Mouse (Mus musculus) gastrocnemius, postnatal 10 days (tissue): ENCODE data around the gene Pds5a. TPM values are rescaled to one million over a fixed set of nuclear protein-coding genes. Genes with fewer than 3 reads are reported as not detected.
"Not testable (repeated sequence)": the region's sequence is repeated elsewhere in the genome, so short reads cannot be mapped to it uniquely, and the experiment has no call there.

ENCODE experiments used
- DNase-seq: peaks from one replicate; pipeline ENCODE4 v3.0.0; 2021; ENCODE audit warnings: mixed read lengths
- long read RNA-seq, 2 experiments: library from polyadenylated mRNA; stranded (forward); transcript quantifications; one replicate each; pipeline ENCODE4 v2.0.0; 2021
- total RNA-seq, 2 experiments: library from RNA; stranded (reverse); gene quantifications; 2 replicates each; pipeline ENCODE4 v1.2.3; 2021

Gene Pds5a
- total RNA-seq = 10 to 100 TPM; 47.5 to 59.1 TPM
- long read RNA-seq, experiment 1, full-length matches to known transcripts = 4 of 20 reads
- long read RNA-seq, experiment 1, partial matches to known transcripts = 6 of 20 reads
- long read RNA-seq, experiment 1, other reads (novel, unspliced or antisense) = 10 of 20 reads
- long read RNA-seq, experiment 2, partial matches to known transcripts = 3 of 12 reads
- long read RNA-seq, experiment 2, other reads (novel, unspliced or antisense) = 9 of 12 reads

DNA sequence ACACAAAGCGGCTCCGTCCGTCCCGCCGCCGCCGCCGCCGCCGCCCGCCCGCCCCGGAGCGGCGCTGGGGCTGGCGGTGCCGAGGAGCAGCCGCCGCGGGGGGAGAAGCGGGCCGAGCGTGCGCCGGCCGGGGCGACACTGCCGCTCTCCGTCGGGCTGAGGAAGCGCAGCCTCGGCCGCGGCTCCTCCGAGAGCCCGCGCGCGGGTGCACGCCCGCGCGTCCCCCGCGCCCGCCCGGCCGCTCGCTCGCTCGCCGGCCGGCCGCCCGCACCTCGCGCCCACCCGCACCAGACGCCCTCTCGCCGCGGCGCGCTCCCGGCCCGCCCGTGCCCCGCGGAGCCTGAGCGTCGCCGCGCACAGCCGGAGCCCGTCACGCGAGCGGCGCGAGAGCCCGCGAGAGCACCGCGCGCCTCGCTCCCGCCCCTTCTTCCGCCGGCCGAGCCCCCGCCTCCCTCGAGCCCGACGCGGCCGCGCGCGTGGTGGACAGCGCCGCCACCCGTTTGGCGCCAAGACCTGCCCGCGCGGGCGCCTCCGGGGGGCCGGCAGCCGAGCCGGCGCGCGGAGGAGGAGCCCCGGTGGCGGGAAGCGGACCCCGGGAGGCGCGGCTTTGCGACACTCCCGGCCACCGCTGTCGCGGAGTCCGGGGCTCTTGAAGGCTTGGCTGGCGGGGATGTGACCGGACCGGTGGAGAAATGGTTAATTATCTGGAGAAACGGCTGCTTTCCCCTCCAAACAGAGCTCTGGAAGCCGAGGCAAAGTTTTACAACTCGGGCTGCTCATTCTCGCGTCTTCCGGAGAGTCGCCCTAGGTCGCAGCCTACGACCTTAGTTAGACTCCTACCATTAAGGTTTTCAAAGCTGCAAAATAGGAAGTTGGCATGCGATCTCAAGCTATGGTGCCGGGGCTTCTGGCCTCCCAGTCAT lies at the start of gene Pds5a:
Gene Pds5a, minus strand, starts transcription at position 438 of the 923 bp plus-strand sequence.
- peak; percentile 88 for DNase-seq

DNA sequence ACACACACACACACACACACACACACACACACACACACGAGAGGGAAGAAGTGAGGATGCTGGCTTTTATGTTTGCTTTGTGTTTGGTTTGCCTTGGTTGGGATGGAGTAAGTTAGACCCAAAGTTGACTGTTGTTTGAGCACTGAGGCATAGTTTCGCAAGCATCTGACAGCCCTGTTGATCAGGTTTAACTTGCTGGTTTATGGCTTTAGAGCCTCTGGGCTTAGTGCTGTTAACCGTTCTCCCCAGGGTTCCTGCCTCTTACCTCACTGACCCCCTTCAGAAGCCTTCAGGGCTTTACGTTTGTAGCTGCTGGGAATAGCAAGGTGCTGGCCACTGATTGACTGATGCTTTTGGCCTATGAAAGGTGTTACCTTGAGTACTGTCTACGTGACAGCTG lies 48.8 kb upstream of the Pds5a start:
- no peak for DNase-seq

- DNase-seq = no peak
Measured at GRCm38 (mm10) chr5:65739366-65739765, 41.3 kb upstream of the Pds5a start.

DNA sequence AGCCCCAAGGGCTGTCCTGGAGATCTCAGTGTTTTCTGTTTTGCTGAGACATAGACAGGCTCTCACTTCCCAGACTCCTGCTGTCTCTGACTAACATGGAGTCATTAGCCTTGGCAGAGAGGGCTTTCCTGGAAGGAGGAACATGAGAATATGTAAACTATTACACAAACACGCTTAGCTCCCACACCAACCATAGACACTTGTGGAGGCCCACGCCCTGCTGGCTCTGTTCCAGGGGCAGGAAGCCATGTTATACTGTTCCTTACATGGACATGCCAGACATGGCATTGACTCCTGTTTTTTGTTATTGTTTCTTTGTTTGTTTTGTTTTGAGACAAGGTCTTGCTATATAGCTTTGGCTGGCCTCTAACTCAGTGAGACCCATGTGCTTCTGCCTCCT lies 37.5 kb upstream of the Pds5a start:
- no peak for DNase-seq

DNA sequence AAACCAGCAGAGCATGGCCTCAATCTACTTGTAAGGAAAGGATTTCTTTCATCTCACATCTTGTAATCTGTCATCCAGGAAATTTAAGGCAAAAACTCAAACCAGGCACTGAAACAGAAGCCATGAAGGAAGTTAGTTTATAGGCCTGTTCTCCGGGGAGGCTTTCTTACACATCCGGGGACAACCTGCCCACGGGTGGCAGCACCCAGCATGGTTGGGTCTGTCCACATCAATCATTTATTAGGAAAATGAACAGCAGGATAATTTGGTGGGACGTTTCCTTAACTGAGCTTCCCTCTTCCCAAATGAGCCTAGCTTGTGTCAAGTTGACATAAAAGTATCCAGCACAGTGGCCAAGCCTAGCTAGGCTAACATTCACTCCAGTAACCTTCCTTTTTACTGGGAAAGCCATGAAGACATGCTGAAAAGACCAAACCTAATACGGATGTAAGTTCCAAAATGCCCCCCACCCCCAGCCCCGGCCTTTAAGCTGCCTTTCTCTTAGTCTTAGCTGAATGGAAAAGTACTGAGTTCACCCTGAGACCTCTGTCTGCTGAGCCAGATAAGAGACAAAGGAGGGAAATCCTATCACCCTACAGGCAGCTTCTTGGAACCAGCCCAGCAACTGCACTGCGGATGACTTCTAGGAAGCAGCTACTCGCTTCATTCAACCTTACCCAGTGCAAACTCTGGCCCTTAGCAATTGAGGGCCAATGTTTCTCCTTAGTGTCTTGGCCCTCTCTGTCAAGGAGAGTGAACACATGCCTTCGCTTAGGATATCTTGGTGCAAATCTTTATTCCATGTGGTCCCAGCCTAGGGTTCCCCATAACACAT lies 33.3 kb upstream of the Pds5a start:
- peak; percentile 25 for DNase-seq

DNA sequence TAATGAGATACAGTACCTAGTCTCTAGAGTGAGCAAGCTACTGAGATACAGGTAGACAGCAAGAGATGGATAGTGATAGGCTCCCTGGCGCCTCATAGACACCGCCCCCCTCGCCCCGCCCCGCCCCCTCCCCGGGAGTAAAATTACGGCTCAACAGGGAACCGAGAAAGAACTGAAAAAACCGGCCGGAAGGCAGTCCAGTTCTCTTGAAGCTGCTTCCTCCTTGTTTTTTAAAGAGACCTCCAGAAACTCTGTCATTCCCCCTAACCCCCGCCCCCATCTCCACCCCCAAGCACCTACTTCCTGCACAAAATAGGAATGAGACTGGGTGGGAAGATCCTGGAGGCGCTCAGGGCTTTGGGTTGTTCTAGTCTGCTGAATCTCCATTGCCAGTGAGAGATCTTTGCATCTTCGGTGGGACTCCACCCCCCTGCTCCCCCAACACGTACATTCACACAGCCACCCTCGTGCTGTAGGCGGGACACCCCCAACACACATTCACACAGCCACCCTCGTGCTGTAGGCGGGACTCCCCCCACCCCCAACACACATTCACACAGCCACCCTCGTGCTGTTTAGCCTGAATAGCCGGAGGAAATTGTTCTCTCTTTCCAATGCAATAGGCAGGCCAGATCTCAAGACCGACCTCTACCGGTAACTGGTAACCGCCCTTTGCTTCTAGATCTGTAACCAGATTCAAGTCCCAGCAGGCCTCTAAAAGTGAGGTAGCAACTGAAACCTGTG lies 26.4 kb upstream of the Pds5a start:
- DNase-seq = peak; percentile 34

- no peak for DNase-seq
Measured at GRCm38 (mm10) chr5:65718368-65718767, 20.3 kb upstream of the Pds5a start.

DNA sequence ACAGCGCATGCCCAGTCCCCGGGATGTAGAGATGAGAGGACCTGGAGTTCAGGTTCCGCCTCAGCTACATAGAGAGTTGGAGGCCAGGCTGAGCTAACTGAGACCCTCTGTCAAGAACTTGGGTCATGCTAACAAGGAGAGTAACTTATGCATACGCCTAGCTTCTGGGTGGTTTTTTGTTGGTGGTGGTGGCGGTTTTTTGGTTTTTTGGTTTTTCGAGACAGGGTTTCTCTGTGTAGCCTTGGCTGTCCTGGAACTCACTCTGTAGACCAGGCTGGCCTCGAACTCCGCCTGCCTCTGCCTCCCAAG lies 19.8 kb upstream of the Pds5a start:
- DNase-seq = not testable (repeated sequence)

GRCm38 (mm10) chr5:65717063-65717902 lies 19.2 kb upstream of the Pds5a start:
- DNase-seq = no peak

DNA sequence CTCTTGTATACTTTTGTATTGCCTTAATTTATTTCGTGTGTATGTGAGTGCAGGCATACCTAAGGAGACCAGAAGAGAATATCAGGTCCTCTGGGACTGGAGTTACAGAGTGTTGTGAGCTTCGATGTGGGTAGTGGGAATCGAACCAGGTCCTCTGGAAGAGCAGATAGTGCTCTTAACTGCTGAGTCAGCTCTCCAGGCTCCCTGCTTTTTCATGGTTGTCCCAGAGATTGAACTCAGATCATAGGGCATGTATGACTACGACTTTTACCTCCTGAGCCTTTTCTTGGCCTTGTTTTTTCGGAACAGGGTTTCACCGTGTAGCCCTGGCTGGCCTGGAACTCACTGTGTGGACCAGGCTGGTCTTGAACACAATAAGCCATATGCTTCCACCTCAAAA lies 17.0 kb upstream of the Pds5a start:
- DNase-seq = no peak

DNA sequence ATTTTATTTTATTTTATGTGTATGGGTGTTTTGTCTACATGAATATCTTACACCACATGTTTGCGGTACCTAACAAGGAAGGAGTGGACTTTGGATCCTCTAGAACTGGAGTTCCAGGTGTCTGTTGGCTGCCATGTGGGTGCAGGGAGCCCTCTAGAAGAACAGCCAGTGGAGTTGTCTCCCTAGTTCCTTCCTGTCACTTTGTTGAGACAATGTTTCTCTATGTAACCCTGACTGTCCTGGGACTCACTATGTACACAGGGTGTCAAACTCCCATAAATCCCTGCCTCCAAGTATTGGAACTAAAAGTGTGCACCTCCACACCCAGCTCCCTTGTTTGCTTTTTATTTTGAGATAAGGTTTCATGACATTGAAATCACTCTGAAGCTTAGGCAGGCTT lies 13.4 kb upstream of the Pds5a start:
- DNase-seq = no peak

DNA sequence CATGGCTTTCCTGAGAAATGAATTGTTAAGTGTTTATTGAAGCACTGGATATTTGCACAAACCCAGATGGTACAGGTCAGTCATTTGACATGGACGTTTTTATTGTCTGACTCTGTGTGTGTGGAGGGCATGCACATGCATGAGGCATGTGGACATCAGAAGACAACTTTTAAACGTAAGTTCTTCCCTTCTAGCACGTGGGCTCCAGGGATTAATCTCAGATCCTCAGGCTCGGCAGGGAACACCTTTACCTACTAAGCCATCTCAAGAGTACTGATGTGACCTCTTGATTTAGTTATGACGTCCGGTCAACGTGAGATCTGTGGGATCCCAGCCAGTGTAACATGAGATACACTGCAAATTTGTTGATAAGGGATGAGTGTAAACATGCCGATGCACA lies 12.2 kb upstream of the Pds5a start:
- DNase-seq = no peak

DNA sequence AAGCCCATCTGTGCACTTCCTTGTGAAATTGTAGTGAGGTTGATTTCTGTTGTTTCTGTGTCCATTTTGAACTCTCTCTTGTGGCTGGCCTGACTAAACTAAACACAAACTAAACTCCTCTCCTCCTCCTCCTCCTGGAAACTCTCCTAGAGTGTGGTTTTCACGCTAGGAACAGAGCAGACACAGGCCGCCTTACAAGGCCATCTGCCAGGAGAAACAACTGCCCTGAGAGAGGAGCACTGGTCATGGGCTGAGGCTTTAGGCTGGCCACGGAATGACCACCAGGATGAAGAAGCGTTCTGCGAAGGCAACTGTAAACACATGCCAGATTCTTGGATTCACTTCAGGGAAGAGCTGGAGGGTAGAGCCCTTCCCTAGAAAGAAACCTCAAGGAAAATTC lies 8.9 kb upstream of the Pds5a start:
- no peak for DNase-seq

GRCm38 (mm10) chr5:65706171-65706570 lies 8.1 kb upstream of the Pds5a start:
- DNase-seq = no peak

- no peak for DNase-seq
Measured at GRCm38 (mm10) chr5:65704765-65705678, 6.9 kb upstream of the Pds5a start.

DNA sequence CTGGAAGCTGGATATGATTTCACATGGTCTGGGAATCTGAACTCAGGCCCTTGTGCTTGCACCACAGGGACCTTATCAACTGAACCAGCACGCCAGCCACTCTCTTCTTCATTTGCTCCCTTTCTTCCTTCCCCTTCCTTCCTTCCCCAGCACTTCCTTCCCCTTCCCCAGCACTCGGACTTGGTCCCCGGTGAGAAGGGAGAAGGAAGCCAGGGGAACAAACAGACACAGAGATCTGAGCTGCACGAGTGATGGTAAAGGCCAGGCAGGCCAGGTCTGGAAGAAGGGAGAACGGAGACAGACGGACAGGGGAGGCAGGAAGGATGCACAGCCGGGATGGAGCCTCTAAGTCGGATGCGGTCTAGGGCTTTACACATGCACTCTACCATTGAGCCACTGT lies 5.2 kb upstream of the Pds5a start:
- DNase-seq = no peak

- DNase-seq = no peak
Measured at GRCm38 (mm10) chr5:65700102-65700501, 2.0 kb upstream of the Pds5a start.

- DNase-seq = no peak
Measured at GRCm38 (mm10) chr5:65699146-65699545, 1.1 kb upstream of the Pds5a start.

DNA sequence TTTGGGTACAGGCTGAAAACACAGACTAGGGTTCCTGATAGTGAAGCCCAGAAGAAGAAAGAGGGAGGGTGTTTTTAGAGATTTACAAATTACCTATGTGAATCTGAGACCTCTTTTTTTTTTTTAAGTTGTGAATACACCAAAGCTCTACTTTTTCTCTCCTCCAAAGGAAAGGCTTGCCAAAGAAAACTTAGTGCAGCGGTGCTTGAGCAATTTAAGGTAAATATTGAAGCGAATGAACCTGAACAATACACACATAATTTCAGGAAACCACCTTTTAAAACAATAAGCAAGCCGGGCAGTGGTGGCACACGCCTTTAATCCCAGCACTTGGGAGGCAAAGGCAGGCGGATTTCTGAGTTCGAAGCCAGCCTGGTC lies 675 bp upstream of the Pds5a start:
- no peak for DNase-seq

DNA sequence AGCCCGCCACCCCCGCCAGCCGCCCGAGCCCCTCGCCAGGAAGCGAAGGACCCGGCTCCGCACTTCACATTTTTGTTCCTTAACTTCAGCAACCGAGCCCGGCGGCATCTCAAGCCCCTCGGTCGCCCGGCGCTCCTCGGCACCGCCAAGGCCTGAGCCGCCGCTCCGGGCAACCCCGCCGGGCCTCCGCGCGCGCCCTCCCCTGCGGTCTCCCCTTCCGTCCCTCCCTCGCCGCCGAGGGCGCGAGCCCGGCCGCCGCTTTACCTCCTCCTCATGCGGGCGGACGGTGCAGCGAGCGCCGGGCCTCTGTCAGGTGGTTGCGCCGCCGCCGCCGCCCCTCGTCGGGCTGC lies 612 bp downstream of the Pds5a start:
- peak; percentile 67 for DNase-seq
